Mouse (Mus musculus): ENCODE data around the gene Vmn2r57. TPM values are rescaled to one million over a fixed set of nuclear protein-coding genes. Genes with fewer than 3 reads are reported as not detected.
"Not testable (repeated sequence)": the region's sequence is repeated elsewhere in the genome, so short reads cannot be mapped to it uniquely, and the experiment has no call there.

Gene Vmn2r57
- 0.15 and 0.16 TPM in 2 replicates for polyA plus RNA-seq (2016; fragmentation: Nextera tagmentation; extraction: Ambion mirVana)

DNA sequence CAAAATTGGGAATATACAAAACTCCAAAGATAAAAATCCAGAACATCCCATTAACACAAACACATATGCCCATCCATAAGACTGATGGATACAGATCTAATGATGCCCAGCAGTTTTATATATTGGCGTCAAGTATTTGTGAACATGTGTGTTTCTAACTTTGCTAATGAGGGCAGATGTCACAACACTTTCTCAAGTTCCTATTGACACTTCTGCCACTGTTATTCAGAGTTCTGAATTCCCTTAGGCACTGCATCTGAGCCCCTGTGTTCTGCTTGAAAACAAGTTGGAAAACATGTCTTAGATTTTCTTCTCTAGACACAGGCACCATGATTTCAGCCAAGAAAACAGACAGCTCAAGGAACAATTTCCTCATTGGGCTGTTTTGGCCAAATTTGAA lies at the start of gene Vmn2r57:
Vmn2r57 (minus strand) TSS at position 101 of the 400 bp plus-strand sequence.
- not testable (repeated sequence) for H3K4me1 ChIP-seq

DNA sequence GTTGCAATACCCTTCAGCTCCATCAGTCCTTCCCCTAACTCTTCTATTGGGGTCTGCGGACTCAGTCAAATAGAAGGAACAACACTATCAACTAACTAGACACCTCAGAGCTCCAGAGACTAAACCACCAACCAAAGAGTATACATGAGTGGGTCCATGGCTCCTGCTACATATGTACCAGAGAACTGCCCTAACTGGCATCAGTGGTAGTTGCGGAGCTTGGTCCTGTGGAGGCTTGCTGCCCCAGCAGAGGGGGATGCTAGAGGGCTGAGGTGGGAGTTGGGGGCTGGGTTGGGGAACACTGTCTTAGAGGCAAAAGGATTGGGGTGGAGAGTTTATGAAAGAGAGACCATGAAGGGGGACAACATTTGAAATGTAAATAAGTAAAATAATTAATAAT lies 49.4 kb upstream of the Vmn2r57 start:
- Histone ChIP-seq H3K9me3 (peaks cover 31% of the 10 kb centered on the region), H3K27ac (replicated peaks) (no peak overlapping the region), H3K4me3 (no peak overlapping the region), H3K4me1 (no peaks in the 10 kb centered on the region), H3K36me3 (replicated peaks) (peaks cover 19% of the 10 kb centered on the region), H3K27me3 (replicated peaks; ENCODE audit: low read depth, poor library complexity, severe bottlenecking) (no peaks in the 10 kb centered on the region)
- WGBS, result 95% methylated on average over 2 of the region's 2 CpGs
- DNase-seq (ENCODE audit: low spot score), result no peak

More for the DNA sequence above, at the start of gene Vmn2r57:
- not testable (repeated sequence) for H3K27me3 ChIP-seq (replicated peaks; ENCODE audit: low read depth, poor library complexity, severe bottlenecking); DNase-seq (ENCODE audit: low spot score); H3K9me3 ChIP-seq; H3K27ac ChIP-seq (replicated peaks); H3K4me3 ChIP-seq; H3K36me3 ChIP-seq (replicated peaks)
- WGBS, result 60% methylated on average over 1 of the region's 1 CpGs

DNA sequence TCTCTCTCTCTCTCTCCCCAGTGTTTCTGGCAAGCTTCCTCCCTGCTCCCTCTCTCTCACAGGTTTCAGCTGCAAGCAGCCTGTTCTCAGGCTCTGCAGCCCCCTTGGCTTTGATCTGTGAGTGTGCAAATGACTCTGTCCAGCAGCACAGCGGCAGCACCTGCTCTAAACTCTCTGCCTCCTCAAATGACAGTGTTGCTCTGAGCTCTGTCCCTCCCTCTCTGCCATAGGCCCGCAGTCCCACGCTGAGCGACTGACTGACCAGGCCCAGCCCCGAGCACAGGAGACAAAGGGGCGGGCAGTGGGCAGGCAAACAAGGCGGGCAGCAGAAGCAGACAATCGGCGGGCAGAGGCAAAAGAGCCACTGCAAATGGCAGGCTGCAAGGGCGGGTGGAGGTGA lies 3.4 kb upstream of the Vmn2r57 start:
- peak; percentile 16 for DNase-seq (ENCODE audit: low spot score)
- H3K27ac ChIP-seq (replicated peaks), result no peak overlapping the region
- no peak overlapping the region for H3K4me3 ChIP-seq
- no peaks in the 10 kb centered on the region for H3K27me3 ChIP-seq (replicated peaks; ENCODE audit: low read depth, poor library complexity, severe bottlenecking)
- 10% methylated on average over 10 of the region's 10 CpGs for WGBS
- no peaks in the 10 kb centered on the region for H3K36me3 ChIP-seq (replicated peaks)
- H3K4me1 ChIP-seq, result no peaks in the 10 kb centered on the region
- peaks cover 26% of the 10 kb centered on the region for H3K9me3 ChIP-seq

DNA sequence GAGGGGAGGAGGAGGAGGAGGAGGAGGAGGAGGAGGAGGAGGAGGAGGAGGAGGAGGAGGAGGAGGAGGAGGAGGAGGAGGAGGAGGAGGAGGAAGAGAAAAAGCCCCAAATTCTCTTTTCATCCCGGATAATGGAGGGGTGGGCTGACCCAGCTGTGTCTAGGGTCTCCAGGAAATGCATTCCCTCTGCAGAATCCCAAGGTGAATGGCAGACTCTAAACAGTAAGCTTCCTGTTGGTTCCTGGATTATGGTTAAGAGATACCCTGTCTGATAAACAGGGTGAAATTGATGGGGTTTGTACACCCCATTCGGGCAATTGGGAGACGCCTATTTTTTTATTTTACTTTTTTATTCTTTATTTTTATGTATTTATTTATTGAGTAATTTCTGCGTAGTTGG lies 54.4 kb downstream of the Vmn2r57 start:
- no peak for DNase-seq (ENCODE audit: low spot score)
- H3K4me1 ChIP-seq, result no peaks in the 10 kb centered on the region
- H3K9me3 ChIP-seq, result no peaks in the 10 kb centered on the region
- H3K27ac ChIP-seq (replicated peaks), result no peak overlapping the region
- peak overlapping the region; percentile 67 for H3K4me3 ChIP-seq
- no peaks in the 10 kb centered on the region for H3K27me3 ChIP-seq (replicated peaks; ENCODE audit: low read depth, poor library complexity, severe bottlenecking)
- no peaks in the 10 kb centered on the region for H3K36me3 ChIP-seq (replicated peaks)
- 69% methylated on average over 4 of the region's 4 CpGs for WGBS

DNA sequence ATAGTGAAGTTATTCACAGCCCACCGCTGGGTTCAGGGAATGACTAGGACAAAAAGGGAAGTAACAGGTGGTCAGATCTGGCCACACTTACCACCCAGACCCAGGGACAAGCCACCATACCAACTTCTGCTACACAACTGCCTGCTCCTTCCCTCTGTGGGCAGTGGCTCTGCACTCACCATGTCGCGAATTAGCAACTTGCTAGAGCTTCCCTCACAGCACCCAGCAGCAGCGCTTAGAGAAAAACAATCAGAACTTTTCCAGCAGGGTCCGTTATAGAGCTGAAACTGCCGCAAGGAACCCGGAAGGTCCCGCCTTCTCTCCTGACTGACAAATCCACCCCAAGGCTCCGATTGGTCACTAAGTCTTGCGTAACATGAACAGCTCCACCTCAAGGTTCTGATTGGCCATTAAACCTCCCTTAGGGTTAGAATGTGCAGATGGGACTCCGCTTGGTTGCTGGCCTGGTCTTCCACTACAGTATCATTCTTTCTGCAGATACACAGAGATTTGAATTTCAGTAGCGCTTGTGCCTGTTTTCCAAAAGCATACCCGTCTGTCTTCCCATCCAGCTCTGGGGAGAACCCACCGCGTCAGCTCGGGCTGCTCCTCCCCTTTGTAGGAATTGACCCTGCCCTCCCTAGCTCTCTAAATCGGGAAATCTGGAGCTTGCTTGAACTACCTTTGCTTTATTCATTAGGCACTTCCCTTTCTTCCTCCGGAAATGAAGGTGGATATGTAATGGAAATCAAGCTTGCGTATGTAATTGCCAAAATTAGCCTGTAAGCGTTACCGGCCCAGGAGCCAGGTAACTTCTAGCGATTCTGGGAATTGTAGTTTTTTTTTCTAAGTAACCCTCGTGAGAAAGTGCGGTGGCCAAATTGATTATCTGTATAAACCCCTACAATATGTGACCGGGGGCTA lies 55.2 kb downstream of the Vmn2r57 start, which contains the start of gene AI987944:
AI987944 (minus strand) TSS at position 332 of the 924 bp plus-strand sequence.
- Histone ChIP-seq H3K4me3 (peak within 1 kb of the TSS; percentile 67), H3K27ac (replicated peaks) (peak within 1 kb of the TSS; percentile 87), H3K36me3 (replicated peaks) (no peaks in the 10 kb centered on the region), H3K9me3 (no peaks in the 10 kb centered on the region), H3K27me3 (replicated peaks; ENCODE audit: low read depth, poor library complexity, severe bottlenecking) (no peaks in the 10 kb centered on the region), H3K4me1 (no peaks in the 10 kb centered on the region)
- WGBS, result under 1% methylated on average over 25 of the region's 25 CpGs
- DNase-seq (ENCODE audit: low spot score), result peak; percentile 84

Other genes starting within 250 kb of the Vmn2r57 start
- 9.0 and 10.7 TPM in 2 replicates for gene AI987944, start 55.3 kb downstream of the Vmn2r57 start, polyA plus RNA-seq (2016; fragmentation: Nextera tagmentation; extraction: Ambion mirVana)
- gene Gm20449, start 50.7 kb upstream of the Vmn2r57 start, polyA plus RNA-seq (2016; fragmentation: Nextera tagmentation; extraction: Ambion mirVana), result 0.05 TPM in 1 of 2 replicates, not detected in the other
- gene AW146154, start 51.2 kb upstream of the Vmn2r57 start, polyA plus RNA-seq (2016; fragmentation: Nextera tagmentation; extraction: Ambion mirVana), result 11.5 and 12.4 TPM in 2 replicates
- gene Gm6871, start 125.0 kb upstream of the Vmn2r57 start, polyA plus RNA-seq (2016; fragmentation: Nextera tagmentation; extraction: Ambion mirVana), result 0.28 TPM in 1 of 2 replicates, not detected in the other
- 12.8 and 16.3 TPM in 2 replicates for gene 2610021A01Rik, start 150.5 kb upstream of the Vmn2r57 start, polyA plus RNA-seq (2016; fragmentation: Nextera tagmentation; extraction: Ambion mirVana)
- gene Zfp788, start 184.5 kb upstream of the Vmn2r57 start, polyA plus RNA-seq (2016; fragmentation: Nextera tagmentation; extraction: Ambion mirVana), result 11.6 and 13.6 TPM in 2 replicates